Mouse (Mus musculus) heart, embryonic 16.5 days (tissue): Measurements from ENCODE around the gene Lypd1. TPM values are rescaled to one million over a fixed set of nuclear protein-coding genes. Genes with fewer than 3 reads are reported as not detected.

ENCODE experiments used
- ATAC-seq: fragments of 200-750 bp; cut with Nextera tagmentation; replicated peaks from 2 replicates; pipeline ENCODE4 v1.8.0; 2017; ENCODE audit warnings: moderate number of reproducible peaks; ENCODE audit not compliant: insufficient read depth, low FRiP score; ENCODE audit errors: extremely low read depth
- H3K27ac ChIP-seq: fragments of 300-500 bp; sonication (generic); 2 replicates; pipeline ENCODE4 v1.5.1; 2014; ENCODE audit warnings: mild to moderate bottlenecking, low read length, control low read depth, moderate library complexity
- H3K27me3 ChIP-seq: fragments of 300-500 bp; sonication (generic); 2 replicates; pipeline ENCODE4 v1.6.1; 2014; ENCODE audit warnings: low read length, mixed read lengths; ENCODE audit not compliant: control insufficient read depth, insufficient read depth
- H3K36me3 ChIP-seq: fragments of 300-500 bp; sonication (generic); 2 replicates; pipeline ENCODE4 v1.6.1; 2014; ENCODE audit not compliant: control insufficient read depth, insufficient read depth
- H3K4me1 ChIP-seq: fragments of 300-500 bp; sonication (generic); 2 replicates; pipeline ENCODE4 v1.6.1; 2014; ENCODE audit warnings: low read length, mixed read lengths; ENCODE audit not compliant: control insufficient read depth, insufficient read depth
- H3K4me2 ChIP-seq: fragments of 300-500 bp; sonication (generic); 2 replicates; pipeline ENCODE4 v1.6.1; 2014; ENCODE audit warnings: low read depth, mild to moderate bottlenecking, control low read depth, low read length
- H3K4me3 ChIP-seq: fragments of 300-500 bp; sonication (generic); 2 replicates; pipeline ENCODE4 v1.5.1; 2014; ENCODE audit warnings: mild to moderate bottlenecking, control low read depth, low read length
- H3K9ac ChIP-seq: fragments of 300-500 bp; sonication (generic); 2 replicates; pipeline ENCODE4 v1.6.1; 2014; ENCODE audit warnings: low read length, control low read depth
- H3K9me3 ChIP-seq: fragments of 300-500 bp; sonication (generic); replicated peaks from 2 replicates; pipeline ENCODE4 v1.6.1; 2016; ENCODE audit warnings: low read length; ENCODE audit not compliant: control insufficient read depth
- WGBS: fragments of 180-500 bp; shearing (Covaris S2); extraction: QIAGEN DNeasy Blood & Tissue Kit; methylation state at CpG from one replicate; pipeline ENCODE4 v1.1.7; 2014; 5-methylcytosine and 5-hydroxymethylcytosine counted together
- polyA plus RNA-seq: library from polyadenylated mRNA; unstranded; fragments of >200 nt; fragmentation: Nextera tagmentation; extraction: Ambion mirVana; gene quantifications from 2 replicates; pipeline ENCODE4 v1.2.1, GENCODE M21; 2015

Gene Lypd1
- 2.1 and 3.1 TPM in 2 replicates for polyA plus RNA-seq

DNA sequence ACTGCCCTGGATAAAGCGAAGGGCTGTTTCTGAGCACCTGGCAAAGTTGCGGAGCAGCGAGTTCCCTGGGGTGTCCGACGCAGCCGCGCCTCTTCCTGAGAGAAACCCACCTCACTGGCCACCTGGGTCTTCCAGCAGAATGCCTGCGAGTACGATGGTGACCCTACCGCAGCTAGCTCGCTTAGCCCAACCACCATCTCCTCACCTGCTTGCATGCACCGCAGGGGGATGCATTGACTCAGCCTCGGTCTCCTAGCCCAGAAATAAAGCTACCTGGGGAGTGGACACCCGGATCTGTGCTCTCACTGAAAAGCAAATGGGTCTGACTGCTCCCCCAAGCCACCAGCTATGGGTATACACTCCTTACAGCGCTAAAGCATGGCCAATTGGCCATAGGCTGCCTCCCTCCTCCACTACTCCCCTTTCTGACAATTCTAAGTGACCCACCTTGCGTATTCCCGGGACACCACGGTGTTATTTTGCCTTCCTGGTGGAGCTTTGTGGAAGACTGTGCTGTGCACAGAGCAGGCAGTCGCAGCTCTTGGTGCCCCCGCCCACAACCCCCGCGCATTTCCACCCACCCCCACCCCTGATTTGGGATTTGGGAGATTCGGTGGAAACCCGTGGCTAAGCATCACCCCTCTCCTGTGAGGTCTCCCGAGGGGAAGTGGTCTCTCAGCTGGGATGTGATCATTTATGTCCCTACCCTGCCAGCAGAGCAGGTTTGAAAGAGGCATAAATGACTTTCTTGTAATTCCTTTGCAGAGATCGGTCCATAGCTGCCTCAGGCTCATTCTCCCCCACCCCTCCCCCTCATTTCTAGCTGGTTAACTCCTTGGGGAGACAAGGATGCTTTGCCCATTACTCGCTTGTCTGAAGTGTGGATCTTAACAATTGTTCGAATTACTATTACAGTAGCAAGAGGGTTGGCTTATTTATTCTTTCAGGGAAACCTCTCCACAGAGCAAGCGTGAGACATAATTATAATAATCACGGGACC lies at the start of gene Lypd1:
Gene Lypd1 (minus strand): TSS at position 501 of the 1,000 bp plus-strand sequence.
- H3K27me3 ChIP-seq: peaks cover 34% of the 10 kb centered on the region

DNA sequence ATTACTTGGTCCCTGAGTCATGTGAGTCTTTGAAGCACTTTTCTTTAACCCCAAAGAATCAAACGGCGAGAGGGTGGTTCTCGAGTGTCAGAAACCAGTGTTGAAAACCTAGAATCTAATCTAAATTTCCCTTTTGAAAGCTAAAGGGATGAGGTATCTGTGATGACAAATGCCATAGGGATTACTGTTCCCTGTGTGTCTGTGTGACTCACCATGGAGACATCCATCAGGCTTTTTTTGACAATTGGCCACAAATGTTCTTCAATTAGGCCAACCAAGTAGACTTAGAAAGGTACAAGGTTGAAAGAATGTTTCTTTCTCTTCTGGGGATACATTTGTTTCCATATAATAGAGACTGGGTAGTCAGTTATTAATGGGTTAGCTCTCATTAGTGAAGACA lies 38.1 kb upstream of the Lypd1 start:
- Histone ChIP-seq H3K4me3 (no peak overlapping the region), H3K27ac (no peak overlapping the region), H3K9ac (no peak overlapping the region), H3K36me3 (no peaks in the 10 kb centered on the region), H3K4me1 (no peaks in the 10 kb centered on the region), H3K9me3 (no peaks in the 10 kb centered on the region), H3K4me2 (no peak overlapping the region), H3K27me3 (no peaks in the 10 kb centered on the region)
- 57% methylated on average over 3 of the region's 3 CpGs for WGBS
- ATAC-seq: no peak

More for the DNA sequence above, at the start of gene Lypd1:
- no peak for ATAC-seq
- Histone ChIP-seq H3K4me3 (peak within 1 kb of the TSS; percentile 51), H3K36me3 (no peaks in the 10 kb centered on the region), H3K27ac (no peak within 1 kb of the TSS), H3K9ac (no peak within 1 kb of the TSS), H3K4me1 (peaks cover 16% of the 10 kb centered on the region; the same call in 1 of the 2 replicates), H3K9me3 (no peaks in the 10 kb centered on the region), H3K4me2 (peak within 1 kb of the TSS; percentile 85)
- 9% methylated on average over 30 of the region's 30 CpGs for WGBS

- H3K27me3 ChIP-seq: no peaks in the 10 kb centered on the region
- H3K4me3 ChIP-seq: no peak overlapping the region
- 75% methylated on average over 6 of the region's 6 CpGs for WGBS
- H3K36me3 ChIP-seq: no peaks in the 10 kb centered on the region
- no peak for ATAC-seq
- H3K27ac ChIP-seq: no peak overlapping the region
- no peak overlapping the region for H3K4me2 ChIP-seq
- H3K4me1 ChIP-seq: no peaks in the 10 kb centered on the region
- no peak overlapping the region for H3K9ac ChIP-seq
- H3K9me3 ChIP-seq: no peaks in the 10 kb centered on the region
Observed at GRCm38 (mm10) chr1:125949076-125949475, 36.2 kb upstream of the Lypd1 start.

DNA sequence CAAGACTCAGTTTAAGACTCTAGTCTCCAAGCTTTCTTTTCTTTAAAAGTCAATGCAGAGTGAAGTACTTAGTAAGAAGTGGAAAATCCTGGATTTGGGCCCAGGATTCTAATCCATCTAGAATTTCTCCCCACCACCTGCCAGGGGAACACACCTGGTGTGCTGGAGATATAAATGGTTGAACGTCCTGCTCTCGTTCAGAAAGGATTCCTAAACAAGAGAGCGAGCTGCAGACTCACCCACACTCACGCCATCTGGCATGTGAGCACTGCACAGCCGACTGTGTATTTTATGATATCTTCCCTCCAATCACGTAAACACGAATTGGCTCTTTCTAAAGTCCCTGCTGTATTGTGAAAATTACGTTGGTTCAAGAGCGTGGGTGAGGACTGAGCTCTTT lies 32.2 kb upstream of the Lypd1 start:
- whole genome bisulfite sequencing: 61% methylated on average over 9 of the region's 9 CpGs
- Histone ChIP-seq H3K36me3 (no peaks in the 10 kb centered on the region), H3K4me2 (no peak overlapping the region), H3K27ac (no peak overlapping the region), H3K4me1 (no peaks in the 10 kb centered on the region), H3K27me3 (no peaks in the 10 kb centered on the region), H3K9me3 (no peaks in the 10 kb centered on the region), H3K9ac (no peak overlapping the region), H3K4me3 (no peak overlapping the region)
- ATAC-seq: no peak

DNA sequence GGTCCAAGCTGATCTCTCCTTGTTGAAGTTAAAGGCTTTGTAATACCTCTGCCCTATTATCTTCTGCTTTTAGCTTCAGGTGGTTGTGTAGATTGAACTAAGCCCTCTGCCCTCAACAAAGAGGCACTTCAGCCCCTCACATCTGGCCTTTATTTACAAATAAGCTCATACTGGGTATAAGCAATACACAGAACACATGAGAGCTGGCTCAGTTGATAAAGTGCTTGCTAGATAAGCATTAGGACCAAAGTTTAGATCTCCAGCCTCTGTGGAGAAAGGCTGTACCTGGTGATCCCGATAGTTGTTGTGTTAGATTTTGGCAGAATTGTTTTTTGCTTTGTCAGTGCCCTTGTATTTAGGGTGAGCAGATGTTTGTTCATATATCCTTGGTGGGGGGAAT lies 30.4 kb upstream of the Lypd1 start:
- Histone ChIP-seq H3K9ac (no peak overlapping the region), H3K4me3 (no peak overlapping the region)
- WGBS: 78% methylated on average over 1 of the region's 1 CpGs

GRCm38 (mm10) chr1:125925486-125925885 lies 12.6 kb upstream of the Lypd1 start:
- Histone ChIP-seq H3K27ac (no peak overlapping the region), H3K27me3 (no peaks in the 10 kb centered on the region), H3K36me3 (no peaks in the 10 kb centered on the region), H3K4me3 (no peak overlapping the region), H3K9ac (no peak overlapping the region), H3K4me2 (no peak overlapping the region), H3K9me3 (no peaks in the 10 kb centered on the region), H3K4me1 (no peaks in the 10 kb centered on the region)
- WGBS: 91% methylated on average over 10 of the region's 10 CpGs
- no peak for ATAC-seq

More for the DNA sequence above, 30.4 kb upstream of the Lypd1 start:
- Histone ChIP-seq H3K36me3 (no peaks in the 10 kb centered on the region), H3K4me2 (no peak overlapping the region), H3K27me3 (no peaks in the 10 kb centered on the region), H3K27ac (no peak overlapping the region), H3K9me3 (no peaks in the 10 kb centered on the region), H3K4me1 (no peaks in the 10 kb centered on the region)
- ATAC-seq: no peak

GRCm38 (mm10) chr1:125923062-125923461 lies 10.2 kb upstream of the Lypd1 start:
- H3K27me3 ChIP-seq: no peaks in the 10 kb centered on the region
- no peak overlapping the region for H3K27ac ChIP-seq
- H3K4me1 ChIP-seq: no peaks in the 10 kb centered on the region
- no peaks in the 10 kb centered on the region for H3K36me3 ChIP-seq
- H3K4me3 ChIP-seq: no peak overlapping the region
- no peak overlapping the region for H3K9ac ChIP-seq
- no peak for ATAC-seq
- H3K9me3 ChIP-seq: peaks cover 4% of the 10 kb centered on the region; the same call in 1 of the 2 replicates
- H3K4me2 ChIP-seq: no peak overlapping the region
- WGBS: 54% methylated on average over 2 of the region's 2 CpGs

DNA sequence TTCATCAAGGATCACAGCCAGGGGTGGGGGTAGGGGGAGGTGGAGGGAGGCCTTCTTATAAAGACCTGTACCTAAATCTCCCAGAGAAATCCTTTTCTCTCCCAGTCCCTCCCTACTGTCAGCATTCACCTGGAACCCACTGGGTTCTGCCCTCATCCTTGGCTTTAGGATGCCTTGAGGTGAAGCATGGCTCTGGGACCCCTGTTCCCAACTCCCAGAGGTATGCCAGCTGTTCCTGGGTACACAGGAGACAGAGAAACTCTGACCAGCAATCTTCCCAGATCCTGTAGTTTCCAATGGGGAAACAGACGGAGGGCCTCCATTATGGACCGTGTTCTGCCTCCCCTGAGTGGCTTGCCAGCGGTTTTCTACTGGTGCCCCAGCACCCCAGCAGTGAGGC lies 7.8 kb upstream of the Lypd1 start:
- Histone ChIP-seq H3K4me2 (no peak overlapping the region), H3K36me3 (no peaks in the 10 kb centered on the region), H3K9me3 (peaks cover 4% of the 10 kb centered on the region; the same call in 1 of the 2 replicates), H3K4me3 (no peak overlapping the region), H3K27me3 (no peaks in the 10 kb centered on the region), H3K9ac (no peak overlapping the region), H3K27ac (no peak overlapping the region), H3K4me1 (no peaks in the 10 kb centered on the region)
- WGBS: 89% methylated on average over 3 of the region's 3 CpGs
- ATAC-seq: no peak

DNA sequence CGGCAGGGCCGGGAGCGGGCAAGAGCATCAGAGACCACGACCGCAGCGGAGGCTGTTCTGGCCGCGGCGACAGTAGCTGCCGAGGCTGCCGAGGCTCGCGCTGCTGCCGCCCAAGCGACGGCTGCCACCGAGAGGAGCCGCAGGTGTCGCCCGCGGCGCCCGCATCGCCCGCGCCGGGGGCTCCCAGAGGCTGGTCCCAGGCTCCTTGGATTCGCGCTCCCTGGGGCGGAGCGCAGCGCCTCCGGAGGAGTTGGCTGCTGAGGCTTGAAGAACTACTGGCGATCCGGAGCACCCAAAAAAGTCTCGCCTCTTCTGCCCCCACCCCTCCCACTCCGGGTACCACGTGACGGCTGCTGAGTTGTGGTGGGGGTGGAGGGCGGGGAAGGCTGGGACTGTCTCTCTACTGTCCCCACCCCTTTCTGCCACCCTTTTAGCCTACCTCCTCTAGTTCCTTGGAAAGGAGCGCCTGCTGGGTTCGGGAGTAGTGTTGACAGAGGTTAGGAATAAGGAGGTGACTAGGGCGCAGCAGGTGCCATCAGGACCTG lies 928 bp downstream of the Lypd1 start:
- no peak overlapping the region for H3K27ac ChIP-seq
- H3K4me3 ChIP-seq: peak overlapping the region; percentile 51
- H3K36me3 ChIP-seq: no peaks in the 10 kb centered on the region
- peak; percentile 56; the same call in 1 of the 2 replicates for ATAC-seq
- WGBS: under 1% methylated on average over 43 of the region's 43 CpGs
- peaks cover 16% of the 10 kb centered on the region; the same call in 1 of the 2 replicates for H3K4me1 ChIP-seq
- H3K4me2 ChIP-seq: peak overlapping the region; percentile 85
- H3K9me3 ChIP-seq: no peaks in the 10 kb centered on the region
- peak overlapping the region; percentile 6; the same call in 1 of the 2 replicates for H3K9ac ChIP-seq
- H3K27me3 ChIP-seq: peaks cover 34% of the 10 kb centered on the region
